Mouse (Mus musculus) liver, embryonic 14.5 days (tissue): ENCODE measurements around the gene Hspa1b.

ENCODE experiments used
- CTCF ChIP-seq: IDR thresholded peaks from 2 replicates; pipeline ENCODE4 v1.5.1; 2016; ENCODE audit warnings: antibody characterized with exemption, low read depth, control low read depth
- EP300 ChIP-seq: IDR thresholded peaks from 2 replicates; pipeline ENCODE4 v1.6.1; 2016; ENCODE audit warnings: antibody characterized with exemption, low read depth

DNA sequence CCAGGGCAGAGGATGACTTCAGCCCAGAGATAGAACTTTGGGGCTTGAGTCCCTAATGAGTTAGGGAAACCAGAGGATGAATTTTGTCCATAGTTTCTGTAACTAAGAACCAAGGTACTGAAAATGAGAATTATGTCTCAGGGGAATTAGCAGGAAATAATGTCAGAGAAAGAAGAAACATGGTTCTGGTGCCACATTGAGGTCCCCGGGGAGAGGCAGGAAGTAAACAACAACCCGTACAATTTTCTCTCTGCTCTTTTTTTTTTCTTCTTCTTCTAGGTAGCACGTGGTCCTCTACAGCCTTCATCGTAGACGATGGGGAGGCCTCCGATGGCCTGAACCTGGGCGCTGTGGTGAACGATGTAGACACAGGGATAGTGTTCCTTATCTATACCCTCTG is 26.8 kb downstream of the Hspa1b start:
- TF ChIP-seq CTCF (no peak), EP300 (no peak)
